Mouse (Mus musculus) olfactory bulb, adult 2 months (tissue): ENCODE results near the gene Cdhr1. TPM values are rescaled to one million over a fixed set of nuclear protein-coding genes. Genes with fewer than 3 reads are reported as not detected.

Experiments
- H3K27ac ChIP-seq: fragments of 200-500 bp; 2 replicates; pipeline ENCODE4 v1.5.1; 2012; ENCODE audit warnings: low read depth, low read length; ENCODE audit not compliant: insufficient read depth
- H3K4me1 ChIP-seq: fragments of 200-500 bp; 2 replicates; pipeline ENCODE4 v1.6.1; 2012; ENCODE audit warnings: low read length; ENCODE audit not compliant: control insufficient read depth, insufficient read depth
- H3K4me3 ChIP-seq: fragments of 200-500 bp; 2 replicates; pipeline ENCODE4 v1.5.1; 2012; ENCODE audit warnings: mild to moderate bottlenecking, low read depth, low read length, moderate library complexity; ENCODE audit not compliant: insufficient read depth
- CTCF ChIP-seq: fragments of 200-500 bp; IDR thresholded peaks from 2 replicates; pipeline ENCODE4 v1.5.1; 2012; ENCODE audit warnings: low read depth, mild to moderate bottlenecking, low read length, moderate library complexity; ENCODE audit not compliant: insufficient read depth
- POLR2A ChIP-seq: fragments of 200-500 bp; IDR thresholded peaks from 2 replicates; pipeline ENCODE4 v1.6.1; 2012; ENCODE audit warnings: mild to moderate bottlenecking, low read depth, low read length, moderate library complexity; ENCODE audit not compliant: insufficient read depth
- WGBS: fragments of 180-500 bp; shearing (Covaris S2); methylation state at CpG from one replicate; pipeline ENCODE4 v1.1.7; 2018; 5-methylcytosine and 5-hydroxymethylcytosine counted together
- polyA plus RNA-seq: library from polyadenylated mRNA; stranded (reverse); fragments of >200 nt; gene quantifications from 2 replicates; pipeline ENCODE4 v1.2.4, GENCODE M21; 2012; ENCODE audit warnings: low replicate concordance; ENCODE audit not compliant: missing spikeins, insufficient read depth, insufficient read length

The Cdhr1 gene
- polyA plus RNA-seq, 1 experiment = not detected

GRCm38 (mm10) chr14:37095556-37095955 is 2.6 kb downstream of the Cdhr1 start:
- H3K27ac ChIP-seq = no peak overlapping the region
- WGBS = 83% methylated on average over 4 of the region's 4 CpGs
- no peak overlapping the region for H3K4me3 ChIP-seq
- H3K4me1 ChIP-seq = peaks cover 9% of the 10 kb centered on the region
- no peak for TF ChIP-seq CTCF

GRCm38 (mm10) chr14:37094436-37094835 is 3.7 kb downstream of the Cdhr1 start:
- Histone ChIP-seq H3K27ac (no peak overlapping the region), H3K4me1 (peaks cover 9% of the 10 kb centered on the region), H3K4me3 (no peak overlapping the region)
- WGBS = 77% methylated on average over 6 of the region's 6 CpGs
- no peak for TF ChIP-seq CTCF
- TF ChIP-seq POLR2A = no peak

- TF ChIP-seq POLR2A (no peak), CTCF (no peak)
- Histone ChIP-seq H3K4me1 (no peaks in the 10 kb centered on the region), H3K4me3 (no peak overlapping the region), H3K27ac (no peak overlapping the region)
- WGBS = 13% methylated on average over 4 of the region's 4 CpGs
Observed at GRCm38 (mm10) chr14:37083755-37084154, 14.4 kb downstream of the Cdhr1 start.

GRCm38 (mm10) chr14:37080724-37081123 is 17.4 kb downstream of the Cdhr1 start:
- H3K4me3 ChIP-seq = no peak overlapping the region
- no peaks in the 10 kb centered on the region for H3K4me1 ChIP-seq
- no peak for TF ChIP-seq CTCF
- 89% methylated on average over 1 of the region's 1 CpGs for WGBS
- H3K27ac ChIP-seq = no peak overlapping the region

- Histone ChIP-seq H3K4me3 (no peak overlapping the region), H3K4me1 (no peaks in the 10 kb centered on the region), H3K27ac (no peak overlapping the region)
- no peak for TF ChIP-seq POLR2A
- 24% methylated on average over 9 of the region's 9 CpGs for WGBS
Observed at GRCm38 (mm10) chr14:37068516-37068915, 29.6 kb downstream of the Cdhr1 start.

- no peak for TF ChIP-seq POLR2A
- no peak for TF ChIP-seq CTCF
- Histone ChIP-seq H3K27ac (no peak within 1 kb of the TSS), H3K4me1 (no peaks in the 10 kb centered on the region), H3K4me3 (no peak within 1 kb of the TSS)
- 80% methylated on average over 5 of the region's 5 CpGs for WGBS
Observed at GRCm38 (mm10) chr14:37067629-37068028, 30.5 kb downstream of the Cdhr1 start, which contains the start of gene Lrit2. Gene Lrit2, plus strand, starts transcription at chr14:37067929.

GRCm38 (mm10) chr14:37066636-37067035 is 31.5 kb downstream of the Cdhr1 start:
- H3K27ac ChIP-seq = no peak overlapping the region
- WGBS = 59% methylated on average over 2 of the region's 2 CpGs
- TF ChIP-seq CTCF (no peak), POLR2A (no peak)
- H3K4me3 ChIP-seq = no peak overlapping the region
- H3K4me1 ChIP-seq = no peaks in the 10 kb centered on the region

- TF ChIP-seq CTCF = no peak
- TF ChIP-seq POLR2A = no peak
- 45% methylated on average over 2 of the region's 2 CpGs for WGBS
- H3K27ac ChIP-seq = no peak overlapping the region
- H3K4me3 ChIP-seq = no peak overlapping the region
- H3K4me1 ChIP-seq = no peaks in the 10 kb centered on the region
Observed at GRCm38 (mm10) chr14:37064849-37065248, 33.3 kb downstream of the Cdhr1 start.

- Histone ChIP-seq H3K4me3 (no peak within 1 kb of the TSS), H3K27ac (no peak within 1 kb of the TSS), H3K4me1 (no peaks in the 10 kb centered on the region)
- TF ChIP-seq CTCF = no peak
- 46% methylated on average over 1 of the region's 1 CpGs for WGBS
Observed at GRCm38 (mm10) chr14:37048914-37049410, 49.2 kb downstream of the Cdhr1 start, which contains the start of gene Rgr. Gene Rgr, minus strand, starts transcription at chr14:37048964.

GRCm38 (mm10) chr14:37034432-37034831 is 63.7 kb downstream of the Cdhr1 start:
- 50% methylated on average over 5 of the region's 5 CpGs for WGBS
- H3K4me3 ChIP-seq = no peak overlapping the region
- no peak overlapping the region for H3K27ac ChIP-seq
- H3K4me1 ChIP-seq = peaks cover 3% of the 10 kb centered on the region; the same call in 1 of the 2 replicates
- TF ChIP-seq POLR2A = no peak
- TF ChIP-seq CTCF = no peak
